Mouse (Mus musculus) kidney, embryonic 16.5 days (tissue): Measurements from ENCODE around the gene Gm12216. TPM values are rescaled to one million over a fixed set of nuclear protein-coding genes. Genes with fewer than 3 reads are reported as not detected.

Experiments used
- ATAC-seq: fragments of 200-750 bp; cut with Nextera tagmentation; 2 replicates; pipeline ENCODE4 v1.8.0; 2017; ENCODE audit warnings: moderate TSS enrichment; ENCODE audit not compliant: low FRiP score, low TSS enrichment
- H3K27ac ChIP-seq: fragments of 300-500 bp; sonication (generic); 2 replicates; pipeline ENCODE4 v1.5.1; 2014; ENCODE audit warnings: low read length
- H3K27me3 ChIP-seq: fragments of 300-500 bp; sonication (generic); 2 replicates; pipeline ENCODE4 v1.6.1; 2014; ENCODE audit warnings: low read length, control low read depth, mixed read lengths; ENCODE audit not compliant: insufficient read depth
- H3K36me3 ChIP-seq: fragments of 300-500 bp; sonication (generic); 2 replicates; pipeline ENCODE4 v1.6.1; 2014; ENCODE audit warnings: low read length, control low read depth, mixed read lengths; ENCODE audit not compliant: insufficient read depth
- H3K4me1 ChIP-seq: fragments of 300-500 bp; sonication (generic); 2 replicates; pipeline ENCODE4 v1.6.1; 2014; ENCODE audit warnings: low read length, control low read depth, mixed read lengths; ENCODE audit not compliant: insufficient read depth
- H3K4me2 ChIP-seq: fragments of 300-500 bp; sonication (generic); replicated peaks from 2 replicates; pipeline ENCODE4 v1.6.1; 2014; ENCODE audit warnings: low read depth, low read length
- H3K4me3 ChIP-seq: fragments of 300-500 bp; sonication (generic); 2 replicates; pipeline ENCODE4 v1.5.1; 2014; ENCODE audit warnings: mild to moderate bottlenecking, low read length
- H3K9ac ChIP-seq: fragments of 300-500 bp; sonication (generic); replicated peaks from 2 replicates; pipeline ENCODE4 v1.6.1; 2014; ENCODE audit warnings: low read length
- H3K9me3 ChIP-seq: fragments of 300-500 bp; sonication (generic); 2 replicates; pipeline ENCODE4 v1.6.1; 2016; ENCODE audit warnings: low read length, control low read depth
- WGBS: fragments of 180-500 bp; shearing (Covaris S2); extraction: QIAGEN DNeasy Blood & Tissue Kit; methylation state at CpG from one replicate; pipeline ENCODE4 v1.1.7; 2014; 5-methylcytosine and 5-hydroxymethylcytosine counted together
- polyA plus RNA-seq: library from polyadenylated mRNA; unstranded; fragments of >200 nt; fragmentation: Nextera tagmentation; extraction: Ambion mirVana; gene quantifications from 2 replicates; pipeline ENCODE4 v1.2.1, GENCODE M21; 2015

Gm12216 gene
- polyA plus RNA-seq, 1 experiment from 2014 or later, result 1.1 TPM

DNA sequence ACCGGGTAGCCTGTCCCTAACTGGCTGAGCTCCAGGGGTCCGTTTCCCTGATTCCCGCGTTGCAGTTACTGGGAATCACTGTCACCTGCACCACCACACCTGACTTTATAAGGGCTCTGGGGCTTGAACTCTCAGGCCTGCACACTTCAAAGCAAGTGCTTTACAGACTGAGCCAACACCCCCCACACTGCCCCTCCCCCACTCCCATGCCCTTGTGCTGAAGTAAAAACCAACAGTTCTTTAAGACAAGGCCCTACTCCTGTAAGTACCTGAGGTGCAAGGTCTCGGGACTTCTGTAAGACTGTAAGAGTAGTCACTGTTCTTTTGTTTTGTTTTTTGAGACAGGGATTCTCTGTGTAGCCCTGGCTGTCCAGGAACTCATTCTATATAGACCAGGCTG is 80.6 kb downstream of the Gm12216 start:
- Histone ChIP-seq H3K9ac (no peak overlapping the region), H3K27ac (no peak overlapping the region), H3K4me3 (no peak overlapping the region), H3K27me3 (no peaks in the 10 kb centered on the region), H3K36me3 (peaks cover 18% of the 10 kb centered on the region), H3K9me3 (no peaks in the 10 kb centered on the region), H3K4me2 (no peak overlapping the region), H3K4me1 (no peaks in the 10 kb centered on the region)
- no peak for ATAC-seq
- 74% methylated on average over 5 of the region's 5 CpGs for WGBS

DNA sequence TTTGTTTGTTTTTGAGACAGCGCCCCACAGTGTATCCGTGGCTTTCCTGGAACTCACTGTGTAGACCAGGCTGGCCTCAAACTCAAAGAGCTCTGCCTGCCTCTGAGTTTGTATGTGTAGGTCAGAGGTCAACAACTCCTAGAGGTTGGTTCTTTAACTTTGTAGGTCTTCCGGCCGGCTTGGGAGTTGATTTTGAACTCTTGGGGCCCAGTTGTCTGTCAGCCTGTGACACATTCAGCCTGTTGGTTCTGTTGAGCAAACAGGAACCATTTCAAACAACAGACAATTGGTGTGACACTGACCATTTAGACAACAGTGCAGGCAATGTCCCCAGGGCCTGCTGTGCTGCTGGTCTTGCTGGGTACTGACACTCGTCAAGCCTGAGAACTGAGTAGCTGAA is 81.3 kb downstream of the Gm12216 start:
- no peak overlapping the region for H3K4me3 ChIP-seq
- no peak overlapping the region for H3K27ac ChIP-seq
- no peaks in the 10 kb centered on the region for H3K9me3 ChIP-seq
- no peak overlapping the region for H3K9ac ChIP-seq
- no peak overlapping the region for H3K4me2 ChIP-seq
- no peaks in the 10 kb centered on the region for H3K4me1 ChIP-seq
- no peaks in the 10 kb centered on the region for H3K27me3 ChIP-seq
- 58% methylated on average over 5 of the region's 5 CpGs for WGBS
- ATAC-seq, result no peak
- peaks cover 18% of the 10 kb centered on the region for H3K36me3 ChIP-seq

DNA sequence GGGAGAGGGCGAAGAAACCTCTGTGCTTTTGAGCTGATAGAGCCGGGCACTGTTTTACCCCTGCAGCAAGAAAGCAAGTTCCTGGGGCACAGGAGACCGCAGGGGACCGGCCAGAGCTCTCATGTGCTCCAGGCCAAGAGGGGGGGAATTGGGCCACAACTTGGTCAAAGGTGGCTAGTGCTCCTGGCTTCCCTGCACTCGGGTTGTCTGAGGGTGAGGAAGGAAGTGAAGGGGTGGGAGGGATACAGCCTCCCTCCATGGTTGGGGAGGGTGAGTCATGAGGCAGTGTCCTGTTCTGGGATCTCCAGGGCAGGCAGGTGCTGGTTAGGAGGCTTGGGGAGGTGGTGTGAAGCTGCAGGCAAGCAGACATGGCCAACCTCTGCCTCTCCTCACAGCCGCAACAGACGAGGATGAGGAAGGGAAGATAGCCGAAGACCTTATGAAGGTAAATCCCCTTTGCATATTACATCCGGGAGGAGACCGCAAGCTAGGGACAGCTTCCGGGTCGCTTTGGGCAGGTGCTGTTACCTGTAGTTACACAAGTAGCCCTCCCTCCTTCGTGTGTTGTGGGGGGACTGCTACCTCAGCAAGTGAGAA is 84.3 kb downstream of the Gm12216 start:
- 86% methylated on average over 13 of the region's 13 CpGs for WGBS
- Histone ChIP-seq H3K4me1 (no peaks in the 10 kb centered on the region), H3K27ac (no peak overlapping the region), H3K4me3 (no peak overlapping the region), H3K36me3 (peaks cover 18% of the 10 kb centered on the region), H3K4me2 (no peak overlapping the region), H3K9ac (no peak overlapping the region), H3K9me3 (no peaks in the 10 kb centered on the region), H3K27me3 (no peaks in the 10 kb centered on the region)
- ATAC-seq, result no peak

DNA sequence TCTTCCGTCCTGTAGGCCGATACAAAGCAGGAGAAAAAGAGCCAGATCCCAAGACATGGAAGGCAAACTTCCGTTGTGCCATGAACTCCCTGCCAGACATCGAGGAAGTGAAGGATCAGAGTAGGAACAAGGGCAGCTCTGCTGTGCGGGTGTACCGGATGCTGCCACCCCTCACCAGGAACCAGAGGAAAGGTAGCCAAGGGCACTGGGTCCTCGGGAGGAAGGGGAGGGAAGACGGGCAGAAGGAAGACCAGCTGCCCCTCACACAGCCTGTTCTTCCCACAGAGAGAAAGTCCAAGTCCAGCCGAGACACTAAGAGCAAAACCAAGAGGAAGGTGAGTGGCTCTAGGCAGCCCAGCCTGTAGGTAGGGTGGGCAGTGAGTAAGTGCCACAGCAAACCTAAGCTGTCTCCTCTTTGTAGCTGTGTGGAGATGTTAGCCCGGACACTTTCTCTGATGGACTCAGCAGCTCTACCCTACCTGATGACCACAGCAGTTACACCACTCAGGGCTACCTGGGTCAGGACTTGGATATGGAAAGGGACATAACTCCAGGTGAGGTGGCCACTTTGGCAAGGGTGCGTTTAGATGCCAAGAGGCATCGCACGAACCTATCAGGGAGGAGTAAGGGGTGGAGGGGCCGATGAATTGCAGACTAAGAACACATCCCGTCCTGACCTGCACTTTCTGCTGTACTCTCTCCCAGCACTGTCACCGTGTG is 85.3 kb downstream of the Gm12216 start:
- H3K27me3 ChIP-seq, result no peaks in the 10 kb centered on the region
- no peak overlapping the region for H3K27ac ChIP-seq
- no peak overlapping the region for H3K9ac ChIP-seq
- peaks cover 18% of the 10 kb centered on the region for H3K36me3 ChIP-seq
- WGBS, result 92% methylated on average over 16 of the region's 16 CpGs
- no peak overlapping the region for H3K4me3 ChIP-seq
- H3K4me1 ChIP-seq, result no peaks in the 10 kb centered on the region
- H3K9me3 ChIP-seq, result no peaks in the 10 kb centered on the region
- no peak overlapping the region for H3K4me2 ChIP-seq
- no peak for ATAC-seq

DNA sequence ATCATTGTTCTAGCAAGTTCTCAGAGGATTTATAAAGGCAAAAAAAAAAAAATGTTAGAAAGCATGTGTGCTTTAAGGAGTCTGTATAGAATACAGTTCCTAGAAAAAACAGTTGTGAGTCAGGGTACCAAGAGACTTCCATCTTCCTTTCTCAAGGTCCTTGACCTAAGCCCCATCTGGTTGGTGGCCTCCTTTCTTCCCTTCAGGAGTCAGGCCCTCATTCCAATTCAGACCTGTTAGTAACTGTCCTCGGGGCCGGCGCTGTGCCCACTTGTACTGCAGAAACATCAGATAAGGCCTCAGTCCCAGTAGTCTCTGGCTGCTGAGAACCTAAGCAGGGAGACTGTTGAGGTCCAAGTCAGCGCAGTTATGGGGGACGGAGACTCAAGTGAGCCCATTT is 86.0 kb downstream of the Gm12216 start, which contains the start of gene Gm17334:
Gm17334 (minus strand) TSS at position 101 of the 400 bp plus-strand sequence.
- H3K9me3 ChIP-seq, result no peaks in the 10 kb centered on the region
- peaks cover 18% of the 10 kb centered on the region for H3K36me3 ChIP-seq
- H3K4me2 ChIP-seq, result no peak within 1 kb of the TSS
- no peaks in the 10 kb centered on the region for H3K4me1 ChIP-seq
- WGBS, result 95% methylated on average over 5 of the region's 5 CpGs
- no peak within 1 kb of the TSS for H3K27ac ChIP-seq
- H3K9ac ChIP-seq, result no peak within 1 kb of the TSS
- no peak within 1 kb of the TSS for H3K4me3 ChIP-seq
- no peaks in the 10 kb centered on the region for H3K27me3 ChIP-seq
- no peak for ATAC-seq

DNA sequence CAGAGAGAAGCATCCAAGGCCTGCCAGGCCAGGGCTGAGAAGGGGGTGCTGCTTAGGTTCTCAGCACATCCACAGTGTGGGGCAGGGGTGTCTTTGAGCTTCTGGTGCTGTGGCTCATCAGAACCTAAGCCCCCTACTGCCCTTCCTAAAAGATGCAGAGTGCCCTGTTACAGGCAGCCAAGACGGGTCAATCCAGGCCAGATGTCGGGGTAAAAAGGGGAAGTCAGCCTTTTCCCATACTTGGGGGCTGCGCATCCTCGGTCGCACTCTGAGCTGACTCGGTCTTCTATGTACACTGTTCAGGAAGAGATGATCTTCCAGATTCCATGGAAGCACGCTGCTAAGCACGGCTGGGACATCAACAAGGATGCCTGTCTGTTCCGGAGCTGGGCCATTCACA is 86.5 kb downstream of the Gm12216 start:
- Histone ChIP-seq H3K36me3 (peaks cover 18% of the 10 kb centered on the region), H3K9ac (no peak overlapping the region), H3K27ac (no peak overlapping the region), H3K4me1 (no peaks in the 10 kb centered on the region), H3K4me2 (no peak overlapping the region), H3K4me3 (no peak overlapping the region), H3K9me3 (no peaks in the 10 kb centered on the region), H3K27me3 (no peaks in the 10 kb centered on the region)
- ATAC-seq, result no peak
- WGBS, result 83% methylated on average over 9 of the region's 9 CpGs

DNA sequence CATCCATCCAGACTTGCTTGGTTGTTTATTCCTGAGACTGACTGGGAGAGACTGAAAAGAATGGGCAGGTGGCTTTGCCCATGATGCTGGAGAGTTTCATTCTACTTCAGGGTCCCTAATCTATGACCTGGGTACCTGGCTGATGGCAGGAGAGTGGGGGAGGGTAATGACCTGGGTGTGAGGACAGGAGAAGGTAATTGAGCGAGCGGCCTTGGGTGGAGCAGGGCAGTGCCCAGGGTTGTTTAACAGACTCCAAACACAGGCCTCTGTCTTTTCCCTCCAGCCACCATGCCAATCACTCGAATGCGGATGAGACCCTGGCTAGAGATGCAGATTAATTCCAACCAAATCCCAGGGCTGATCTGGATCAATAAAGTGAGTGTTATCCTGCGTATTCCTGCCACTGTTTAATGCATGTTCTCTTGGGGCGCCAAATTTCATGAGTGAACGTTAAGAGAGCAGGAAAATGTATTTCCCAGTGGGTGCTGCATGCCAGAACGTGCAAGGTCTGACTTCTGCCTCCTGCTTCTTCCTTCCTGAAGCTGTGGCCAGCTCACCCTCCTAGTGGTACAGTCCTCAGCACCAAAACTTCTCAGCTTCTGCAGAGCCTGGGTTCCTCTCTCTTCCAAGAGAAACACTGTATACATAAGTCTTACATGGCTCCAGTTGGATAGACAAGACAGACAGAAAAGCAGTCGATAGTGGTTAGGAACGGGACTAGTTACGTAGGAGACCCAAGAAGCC is 87.9 kb downstream of the Gm12216 start:
- Histone ChIP-seq H3K4me2 (peak overlapping the region; percentile 68), H3K4me1 (no peaks in the 10 kb centered on the region), H3K4me3 (peak overlapping the region; percentile 76), H3K9me3 (no peaks in the 10 kb centered on the region), H3K9ac (no peak overlapping the region; the same call in 1 of the 2 replicates), H3K36me3 (peaks cover 11% of the 10 kb centered on the region), H3K27ac (no peak overlapping the region), H3K27me3 (no peaks in the 10 kb centered on the region)
- ATAC-seq, result no peak
- 84% methylated on average over 11 of the region's 11 CpGs for WGBS

DNA sequence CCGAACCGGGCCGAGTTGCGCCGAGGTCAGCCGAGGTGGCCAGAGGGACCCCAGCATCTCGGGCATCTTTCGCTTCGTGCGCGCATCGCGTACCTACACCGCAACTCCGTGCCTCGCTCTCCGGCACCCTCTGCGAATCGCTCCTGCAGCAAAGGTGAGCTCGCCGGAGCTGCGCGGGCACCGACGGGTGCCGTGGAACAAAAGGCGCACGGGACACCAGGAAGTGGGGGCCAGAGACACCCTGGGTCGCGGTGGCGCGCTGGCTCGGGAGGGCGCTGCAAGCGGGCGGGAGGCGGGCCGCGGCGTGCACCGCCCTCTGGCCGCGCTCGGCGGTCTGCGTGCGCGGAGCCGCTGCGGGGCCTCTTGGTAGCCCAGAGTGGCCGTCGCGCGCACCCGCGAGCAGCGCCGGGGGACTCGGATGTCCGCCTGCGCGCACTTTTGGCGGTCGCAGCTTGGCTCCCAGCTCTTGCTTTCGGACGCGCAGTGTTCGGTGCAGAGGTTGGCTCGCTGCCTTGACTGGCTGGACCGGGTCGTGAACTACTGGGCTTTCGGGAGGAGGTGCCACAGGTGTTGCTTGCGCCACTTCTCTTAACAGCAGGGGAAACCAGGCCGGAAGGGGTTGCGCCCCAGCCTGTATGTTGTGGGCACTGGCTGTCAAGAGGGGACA is 88.8 kb downstream of the Gm12216 start:
- H3K4me3 ChIP-seq, result peak overlapping the region; percentile 76
- no peaks in the 10 kb centered on the region for H3K9me3 ChIP-seq
- peak; percentile 84 for ATAC-seq
- H3K36me3 ChIP-seq, result peaks cover 9% of the 10 kb centered on the region; the same call in 1 of the 2 replicates
- no peaks in the 10 kb centered on the region for H3K4me1 ChIP-seq
- under 1% methylated on average over 75 of the region's 75 CpGs for WGBS
- peak overlapping the region; percentile 76 for H3K9ac ChIP-seq
- peak overlapping the region; percentile 68 for H3K4me2 ChIP-seq
- H3K27me3 ChIP-seq, result no peaks in the 10 kb centered on the region
- H3K27ac ChIP-seq, result peak overlapping the region; percentile 66

DNA sequence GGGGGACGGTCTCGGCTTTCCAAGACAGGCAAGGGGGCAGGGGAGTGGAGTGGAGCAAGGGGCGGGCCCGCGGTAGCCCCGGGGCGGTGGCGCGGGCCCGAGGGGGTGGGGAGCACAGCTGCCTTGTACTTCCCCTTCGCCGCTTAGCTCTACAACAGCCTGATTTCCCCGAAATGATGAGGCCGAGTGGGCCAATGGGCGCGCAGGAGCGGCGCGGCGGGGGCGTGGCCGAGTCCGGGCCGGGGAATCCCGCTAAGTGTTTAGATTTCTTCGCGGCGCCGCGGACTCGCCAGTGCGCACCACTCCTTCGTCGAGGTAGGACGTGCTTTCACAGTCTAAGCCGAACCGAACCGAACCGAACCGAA is 89.3 kb downstream of the Gm12216 start, which contains the start of gene Irf1:
Irf1 (plus strand) TSS at position 255 of the 365 bp plus-strand sequence.
- Histone ChIP-seq H3K4me3 (peak within 1 kb of the TSS; percentile 76), H3K9me3 (no peaks in the 10 kb centered on the region), H3K4me1 (no peaks in the 10 kb centered on the region), H3K4me2 (peak within 1 kb of the TSS; percentile 68), H3K27me3 (no peaks in the 10 kb centered on the region), H3K27ac (peak within 1 kb of the TSS; percentile 66), H3K9ac (peak within 1 kb of the TSS; percentile 76), H3K36me3 (peaks cover 9% of the 10 kb centered on the region; the same call in 1 of the 2 replicates)
- ATAC-seq, result peak; percentile 93
- 0% methylated on average over 33 of the region's 40 CpGs for WGBS
